Mouse (Mus musculus): ENCODE data around the gene 1700042G07Rik. TPM values are rescaled to one million over a fixed set of nuclear protein-coding genes. Genes with fewer than 3 reads are reported as not detected.
"Not testable (repeated sequence)": the region's sequence is repeated elsewhere in the genome, so short reads cannot be mapped to it uniquely, and the experiment has no call there.

The 1700042G07Rik gene
- total RNA-seq, 1 experiment from 2014 or later, result not detected

- ATAC-seq (ENCODE audit: extremely low read depth, insufficient number of reproducible peaks, low FRiP score, poor library complexity, severe bottlenecking), result no peak
These were observed 19.2 kb downstream of the 1700042G07Rik start for GRCm38 (mm10) chr4:116192286-116192835.

GRCm38 (mm10) chr4:116193583-116194383 lies 20.6 kb downstream of the 1700042G07Rik start:
- no peak for ATAC-seq (ENCODE audit: extremely low read depth, insufficient number of reproducible peaks, low FRiP score, poor library complexity, severe bottlenecking)

GRCm38 (mm10) chr4:116198422-116198821 lies 25.2 kb downstream of the 1700042G07Rik start:
- ATAC-seq (ENCODE audit: extremely low read depth, insufficient number of reproducible peaks, low FRiP score, poor library complexity, severe bottlenecking), result no peak

GRCm38 (mm10) chr4:116204422-116204821 lies 31.2 kb downstream of the 1700042G07Rik start:
- no peak for ATAC-seq (ENCODE audit: extremely low read depth, insufficient number of reproducible peaks, low FRiP score, poor library complexity, severe bottlenecking)

GRCm38 (mm10) chr4:116206531-116206930 lies 33.4 kb downstream of the 1700042G07Rik start:
- no peak for ATAC-seq (ENCODE audit: extremely low read depth, insufficient number of reproducible peaks, low FRiP score, poor library complexity, severe bottlenecking)

- no peak for ATAC-seq (ENCODE audit: extremely low read depth, insufficient number of reproducible peaks, low FRiP score, poor library complexity, severe bottlenecking)
These were observed 35.7 kb downstream of the 1700042G07Rik start for GRCm38 (mm10) chr4:116208891-116209290.

GRCm38 (mm10) chr4:116215895-116216605 lies 42.9 kb downstream of the 1700042G07Rik start:
- no peak for ATAC-seq (ENCODE audit: extremely low read depth, insufficient number of reproducible peaks, low FRiP score, poor library complexity, severe bottlenecking)

GRCm38 (mm10) chr4:116217046-116217445 lies 43.9 kb downstream of the 1700042G07Rik start:
- ATAC-seq (ENCODE audit: extremely low read depth, insufficient number of reproducible peaks, low FRiP score, poor library complexity, severe bottlenecking), result no peak

GRCm38 (mm10) chr4:116217661-116218060 lies 44.5 kb downstream of the 1700042G07Rik start:
- ATAC-seq (ENCODE audit: extremely low read depth, insufficient number of reproducible peaks, low FRiP score, poor library complexity, severe bottlenecking), result not testable (repeated sequence)

GRCm38 (mm10) chr4:116219056-116219455 lies 45.9 kb downstream of the 1700042G07Rik start:
- ATAC-seq (ENCODE audit: extremely low read depth, insufficient number of reproducible peaks, low FRiP score, poor library complexity, severe bottlenecking), result no peak

GRCm38 (mm10) chr4:116220071-116220650 lies 47.0 kb downstream of the 1700042G07Rik start:
- no peak for ATAC-seq (ENCODE audit: extremely low read depth, insufficient number of reproducible peaks, low FRiP score, poor library complexity, severe bottlenecking)

GRCm38 (mm10) chr4:116220780-116221139 lies 47.6 kb downstream of the 1700042G07Rik start:
- ATAC-seq (ENCODE audit: extremely low read depth, insufficient number of reproducible peaks, low FRiP score, poor library complexity, severe bottlenecking), result 0 out of 2 replicates have a peak, but pooled peaks have one; percentile 10

GRCm38 (mm10) chr4:116221140-116221851 lies 48.1 kb downstream of the 1700042G07Rik start, which contains the start of gene Pik3r3:
Pik3r3 (plus strand) TSS chr4:116221618.
- peak; percentile 97 for ATAC-seq (ENCODE audit: extremely low read depth, insufficient number of reproducible peaks, low FRiP score, poor library complexity, severe bottlenecking)

GRCm38 (mm10) chr4:116221996-116222842 lies 49.0 kb downstream of the 1700042G07Rik start:
- no peak for ATAC-seq (ENCODE audit: extremely low read depth, insufficient number of reproducible peaks, low FRiP score, poor library complexity, severe bottlenecking)

GRCm38 (mm10) chr4:116222843-116223119 lies 49.6 kb downstream of the 1700042G07Rik start:
- ATAC-seq (ENCODE audit: extremely low read depth, insufficient number of reproducible peaks, low FRiP score, poor library complexity, severe bottlenecking), result no peak

Measured in neutrophil, adult 5-6 weeks (primary cell).